Mouse (Mus musculus) cerebellum, adult (tissue): ENCODE results near the gene Ece2.

Experiments
- ATAC-seq: cut with Nextera tagmentation; 2 replicates; pipeline ENCODE4 v1.9.2; 2017; ENCODE audit warnings: mild to moderate bottlenecking, moderate library complexity, mixed read lengths; ENCODE audit not compliant: insufficient number of reproducible peaks, low FRiP score, low TSS enrichment

Ece2 gene

GRCm38 (mm10) chr16:20677974-20678675, 48.5 kb downstream of the Ece2 start:
- ATAC-seq, result 0 out of 2 replicates have a peak, but pooled peaks have one; percentile 45

GRCm38 (mm10) chr16:20690774-20691173, 61.1 kb downstream of the Ece2 start:
- no peak for ATAC-seq

- no peak for ATAC-seq
Observed at GRCm38 (mm10) chr16:20691617-20692016, 62.0 kb downstream of the Ece2 start.

GRCm38 (mm10) chr16:20692241-20692965, 62.8 kb downstream of the Ece2 start:
- ATAC-seq, result no peak

GRCm38 (mm10) chr16:20693111-20693701, 63.6 kb downstream of the Ece2 start, which contains the start of gene Fam131a:
Fam131a (plus strand) TSS chr16:20693241.
- peak; percentile 85 for ATAC-seq

- 0 out of 2 replicates have a peak, but pooled peaks have one; percentile 21 for ATAC-seq
Observed at GRCm38 (mm10) chr16:20694781-20695180, 65.2 kb downstream of the Ece2 start.

GRCm38 (mm10) chr16:20695622-20696323, 66.1 kb downstream of the Ece2 start:
- ATAC-seq, result peak; percentile 53
